Mouse (Mus musculus) kidney, adult 10 weeks (tissue): ENCODE measurements around the gene Gm5134. TPM values are rescaled to one million over a fixed set of nuclear protein-coding genes. Genes with fewer than 3 reads are reported as not detected.

Source experiments
- polyA plus RNA-seq: library from polyadenylated mRNA; stranded (reverse); fragments of 350-450 nt; fragmentation: Illumina TruSeq; extraction: RNeasy Lipid Tissue Mini Kit (QIAGEN cat#74804); gene quantifications from one replicate; pipeline ENCODE4 v1.2.3, GENCODE M21; 2014; ENCODE audit warnings: low read depth, low replicate concordance

Gm5134 gene
- not detected for polyA plus RNA-seq

DNA sequence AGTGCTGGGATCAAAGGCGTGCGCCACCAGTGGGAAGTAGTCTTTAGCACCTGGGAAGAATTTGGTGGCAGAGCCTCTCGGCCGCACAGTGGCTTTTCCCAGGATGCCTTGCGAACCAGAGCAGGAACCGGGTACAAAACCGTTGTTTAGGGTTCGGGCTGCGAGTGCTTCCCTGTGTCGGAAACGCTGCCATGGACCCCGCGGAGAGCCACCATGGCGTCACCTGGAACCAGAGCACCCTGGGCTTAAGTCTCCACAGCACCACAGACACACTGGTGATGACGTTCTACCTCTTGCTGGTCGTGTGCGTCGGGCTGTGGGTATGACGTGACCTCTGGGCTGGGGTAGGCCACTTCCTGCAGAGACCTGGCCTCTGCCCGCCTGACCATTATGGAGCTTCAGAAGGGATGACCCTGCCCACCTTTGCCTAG lies at the start of gene Gm5134:
Gene Gm5134, plus strand, starts transcription at position 134 of the 431 bp plus-strand sequence.

DNA sequence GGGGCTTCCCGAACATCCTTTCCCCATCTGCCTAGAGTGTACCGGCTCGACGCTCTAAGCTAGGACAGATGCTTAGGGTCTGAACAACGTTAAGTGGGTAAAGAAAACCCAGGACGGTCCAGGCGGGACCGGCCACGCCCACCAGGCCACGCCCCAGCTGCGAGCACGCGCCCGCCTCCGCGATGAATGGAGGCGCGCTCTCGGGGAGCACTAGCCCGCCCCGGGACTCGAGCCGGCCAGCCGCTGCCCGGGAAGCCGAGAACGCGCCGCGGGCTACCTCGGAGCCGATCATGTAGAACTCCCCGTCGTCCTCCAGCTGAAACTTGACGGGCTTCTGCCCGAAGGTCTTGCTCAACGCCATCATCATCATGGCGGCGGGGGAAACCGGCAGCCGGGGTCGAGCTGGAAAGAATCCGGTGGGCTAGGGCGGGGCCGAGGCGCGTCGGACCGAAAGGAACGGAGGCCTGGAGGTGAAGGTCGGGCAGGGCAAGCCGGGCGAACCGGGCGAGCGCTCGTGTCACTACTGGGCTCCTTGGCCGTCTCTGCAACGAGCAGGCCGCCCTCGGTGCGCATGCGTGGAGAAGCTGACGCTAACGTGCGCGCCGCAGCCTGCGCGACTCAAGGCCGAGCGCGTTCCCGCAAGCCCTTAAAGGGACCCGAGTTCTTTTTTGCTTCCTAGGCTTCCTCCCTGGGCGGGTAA lies 33.1 kb upstream of the Gm5134 start, which contains the start of gene Smarcb1:
Gene Smarcb1, minus strand, starts transcription at position 592 of the 700 bp plus-strand sequence.

DNA sequence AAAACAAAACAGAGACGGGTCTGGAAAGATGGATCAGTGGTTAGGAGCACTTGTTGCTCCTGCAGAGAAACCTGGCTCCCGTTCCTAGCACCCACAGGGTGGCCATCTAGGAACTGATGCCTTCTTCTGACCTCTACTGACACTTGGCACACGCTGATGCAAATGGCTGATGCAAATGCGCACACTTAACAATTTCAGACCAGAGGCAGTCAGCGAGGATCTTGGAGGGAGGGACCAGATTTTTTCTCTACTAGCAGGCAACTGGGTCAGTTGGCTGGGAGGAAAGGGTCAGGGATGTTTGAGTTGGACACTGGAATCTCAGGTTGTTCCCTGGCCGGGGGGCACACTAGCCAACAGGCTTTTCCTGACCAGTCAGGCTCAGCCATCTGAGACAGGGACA lies 21.4 kb upstream of the Gm5134 start, which contains the start of gene Chchd10:
Gene Chchd10, plus strand, starts transcription at position 240 of the 400 bp plus-strand sequence.

DNA sequence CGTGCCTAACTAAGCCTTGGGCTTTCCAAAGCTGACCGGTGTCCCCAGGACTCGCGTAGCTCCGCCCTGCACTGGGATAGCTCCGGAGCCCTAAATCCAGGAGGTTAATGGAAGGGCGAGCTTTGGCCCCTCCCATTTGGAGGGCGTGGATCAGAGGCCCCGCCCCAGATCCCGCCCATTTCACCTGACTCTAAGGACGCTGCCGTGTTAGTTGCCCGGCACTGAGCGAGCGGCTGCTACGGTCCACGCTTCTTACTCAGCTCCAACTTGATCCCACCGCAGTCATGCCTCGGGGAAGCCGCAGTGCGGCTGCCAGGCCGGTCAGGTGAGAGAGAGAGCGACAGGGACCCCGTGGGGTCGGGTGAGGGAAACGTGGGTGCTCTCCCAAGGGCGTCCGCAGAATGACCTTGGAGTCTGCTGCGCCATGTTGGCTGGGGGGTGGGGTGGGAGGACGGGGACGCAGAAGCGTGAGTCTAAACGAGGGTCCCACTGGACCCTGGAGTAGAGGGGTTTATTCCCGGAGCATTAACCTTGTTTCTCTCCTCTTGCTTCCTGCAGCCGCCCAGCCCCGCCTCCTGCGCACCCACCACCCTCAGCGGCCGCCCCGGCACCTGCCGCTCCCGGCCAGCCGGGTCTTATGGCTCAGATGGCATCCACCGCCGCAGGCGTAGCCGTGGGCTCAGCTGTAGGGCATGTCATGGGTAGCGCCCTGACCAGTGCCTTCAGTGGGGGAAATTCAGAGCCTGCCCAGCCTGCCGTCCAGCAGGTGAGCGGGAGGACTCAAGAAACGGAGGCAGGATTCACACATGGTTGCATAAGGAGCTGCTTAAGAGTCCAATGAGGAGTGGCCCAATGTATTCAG lies 18.4 kb upstream of the Gm5134 start, which contains the start of gene Mmp11:
Gene Mmp11, minus strand, starts transcription at position 817 of the 862 bp plus-strand sequence.

DNA sequence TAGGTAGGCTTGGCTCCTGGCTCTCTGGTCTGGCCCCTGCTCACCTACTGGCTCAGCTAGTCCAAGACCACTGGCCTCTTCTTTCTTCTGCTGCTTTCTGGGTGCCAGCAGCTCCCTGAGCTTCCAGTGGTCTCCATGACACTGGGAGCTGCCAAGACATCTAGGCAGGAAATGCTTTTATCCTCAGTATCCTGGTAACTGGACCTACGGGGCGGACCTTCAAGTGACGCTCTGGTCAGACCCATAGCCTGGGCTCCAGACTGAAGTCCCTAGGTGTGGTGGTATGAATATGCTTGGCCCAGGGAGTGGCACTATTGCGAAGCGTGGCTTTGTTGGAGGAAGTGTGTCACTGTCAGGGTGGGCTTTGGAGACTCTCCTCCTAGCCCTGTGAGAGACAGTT lies 13.8 kb upstream of the Gm5134 start, which contains the start of gene Gm867:
Gene Gm867, minus strand, starts transcription at position 153 of the 400 bp plus-strand sequence.

DNA sequence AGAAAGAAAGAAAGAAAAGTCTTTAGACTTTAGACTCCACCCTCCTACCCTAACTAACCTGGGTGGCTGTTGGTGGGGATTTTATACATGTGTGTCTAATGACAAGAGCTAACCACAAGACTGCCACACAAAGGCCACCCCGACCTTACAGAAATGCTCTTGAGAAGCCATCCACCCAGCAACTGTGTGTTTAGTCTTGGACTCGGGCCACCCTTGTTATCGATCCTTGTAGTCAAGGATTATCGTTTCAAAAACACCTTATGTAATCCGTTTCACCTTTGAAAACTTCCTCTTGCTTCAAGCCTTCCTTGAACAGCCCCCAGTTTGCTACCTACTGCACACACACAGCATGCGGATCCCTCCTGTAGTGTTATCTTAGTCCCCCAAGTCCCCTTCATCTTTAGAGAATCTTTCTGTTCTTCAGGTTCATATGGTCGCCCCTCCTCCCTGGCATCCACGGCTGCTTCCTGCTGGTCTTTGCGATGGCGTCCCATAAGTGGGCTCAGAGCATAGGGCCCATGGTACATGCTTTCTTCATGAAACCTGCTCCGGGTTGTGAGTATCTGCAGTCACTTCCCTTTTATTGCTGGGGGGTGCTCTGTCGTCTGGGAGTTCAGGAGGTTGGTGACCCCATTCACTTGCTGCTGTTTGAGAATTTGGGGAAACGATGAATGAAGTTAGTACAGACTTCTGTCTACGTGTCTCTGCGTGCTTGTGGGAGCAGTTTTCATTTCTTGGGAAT lies 11.4 kb upstream of the Gm5134 start, which contains the start of gene Vpreb3:
Gene Vpreb3, plus strand, starts transcription at position 322 of the 742 bp plus-strand sequence.

DNA sequence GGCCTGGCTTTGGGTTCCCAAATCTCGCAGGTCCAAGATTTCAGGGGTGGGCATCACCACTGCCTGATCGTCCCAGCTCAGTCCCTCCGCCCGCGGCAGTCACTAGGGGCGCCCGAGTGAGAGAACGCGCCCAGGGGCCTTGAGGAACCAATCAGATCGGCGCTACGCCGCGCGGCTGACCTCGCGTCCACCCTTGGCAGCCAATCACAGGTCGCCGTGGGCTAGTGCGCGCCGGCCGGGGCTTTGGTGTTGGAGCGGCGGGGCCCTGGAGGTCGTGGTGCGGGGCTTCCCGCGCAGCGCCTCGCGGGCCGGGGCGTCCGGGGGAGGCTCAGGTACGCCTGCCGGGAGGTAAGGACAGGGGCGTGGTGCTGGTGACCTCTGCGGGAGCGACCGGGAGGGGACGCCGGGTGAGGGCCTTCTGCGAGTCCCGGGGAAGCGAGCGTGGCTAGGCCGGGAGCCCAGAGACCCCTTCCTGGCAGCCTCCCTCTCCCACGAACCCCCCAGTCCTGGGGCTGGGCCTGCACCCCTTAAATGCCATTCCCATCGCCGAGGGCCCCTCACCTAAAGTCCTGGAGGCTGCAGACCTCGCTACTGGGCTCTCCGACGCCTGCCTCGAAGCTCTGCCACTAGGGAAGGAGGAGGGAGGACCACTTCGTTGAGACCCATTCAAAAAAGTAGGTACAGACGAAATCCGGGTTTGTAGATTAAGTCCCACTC lies 78.2 kb downstream of the Gm5134 start, which contains the start of gene Zfp280b:
Gene Zfp280b, plus strand, starts transcription at position 249 of the 717 bp plus-strand sequence.

Other genes with a start within 250 kb of the Gm5134 start
- gene Cabin1, start 190.2 kb upstream of the Gm5134 start, polyA plus RNA-seq = 5.2 TPM
- gene Ddt, start 181.1 kb upstream of the Gm5134 start, polyA plus RNA-seq = 13.3 TPM
- gene Gm20441, start 173.6 kb upstream of the Gm5134 start, polyA plus RNA-seq = not detected
- gene Gstt3, start 173.1 kb upstream of the Gm5134 start, polyA plus RNA-seq = 38.1 TPM
- gene Gstt1, start 155.9 kb upstream of the Gm5134 start, polyA plus RNA-seq = 18.6 TPM
- not detected for gene Gstt4, start 132.0 kb upstream of the Gm5134 start, polyA plus RNA-seq
- 16.4 TPM for gene Gstt2, start 117.1 kb upstream of the Gm5134 start, polyA plus RNA-seq
- 1.9 TPM for gene Mif, start 94.3 kb upstream of the Gm5134 start, polyA plus RNA-seq
- not detected for gene Derl3, start 61.1 kb upstream of the Gm5134 start, polyA plus RNA-seq
- 10.3 TPM for gene Smarcb1, start 32.9 kb upstream of the Gm5134 start, polyA plus RNA-seq
- gene Chchd10, start 21.4 kb upstream of the Gm5134 start, polyA plus RNA-seq = 55.2 TPM
- 1.3 TPM for gene Mmp11, start 18.0 kb upstream of the Gm5134 start, polyA plus RNA-seq
- 0.36 TPM for gene Gm867, start 13.8 kb upstream of the Gm5134 start, polyA plus RNA-seq
- gene Vpreb3, start 11.5 kb upstream of the Gm5134 start, polyA plus RNA-seq = not detected
- 5.3 TPM for gene Zfp280b, start 78.1 kb downstream of the Gm5134 start, polyA plus RNA-seq
- not detected for gene Slc5a4b, start 156.4 kb downstream of the Gm5134 start, polyA plus RNA-seq
- not detected for gene Slc5a4a, start 192.9 kb downstream of the Gm5134 start, polyA plus RNA-seq